Mouse (Mus musculus) limb, embryonic 13.5 days (tissue): ENCODE measurements around the gene Ncln. TPM values are rescaled to one million over a fixed set of nuclear protein-coding genes. Genes with fewer than 3 reads are reported as not detected.

Experiments used
- ATAC-seq: fragments of 200-750 bp; cut with Nextera tagmentation; 2 replicates; pipeline ENCODE4 v1.8.0; 2017; ENCODE audit warnings: low read depth, moderate number of reproducible peaks, moderate TSS enrichment; ENCODE audit not compliant: low FRiP score
- H3K27ac ChIP-seq: fragments of 300-500 bp; sonication (generic); 2 replicates; pipeline ENCODE4 v1.5.1; 2015; ENCODE audit warnings: inconsistent platforms, mild to moderate bottlenecking, moderate library complexity
- H3K27me3 ChIP-seq: fragments of 300-500 bp; sonication (generic); 2 replicates; pipeline ENCODE4 v1.6.1; 2015; ENCODE audit warnings: mild to moderate bottlenecking, inconsistent platforms
- H3K36me3 ChIP-seq: fragments of 300-500 bp; sonication (generic); 2 replicates; pipeline ENCODE4 v1.6.1; 2015; ENCODE audit warnings: inconsistent platforms, mild to moderate bottlenecking, moderate library complexity
- H3K4me1 ChIP-seq: fragments of 300-500 bp; sonication (generic); 2 replicates; pipeline ENCODE4 v1.6.1; 2015; ENCODE audit warnings: inconsistent platforms
- H3K4me2 ChIP-seq: fragments of 300-500 bp; sonication (generic); replicated peaks from 2 replicates; pipeline ENCODE4 v1.6.1; 2015; ENCODE audit warnings: inconsistent platforms, mild to moderate bottlenecking, moderate library complexity
- H3K4me3 ChIP-seq: fragments of 300-500 bp; sonication (generic); 2 replicates; pipeline ENCODE4 v1.5.1; 2015; ENCODE audit warnings: moderate library complexity, mild to moderate bottlenecking, inconsistent platforms
- H3K9ac ChIP-seq: fragments of 300-500 bp; sonication (generic); 2 replicates; pipeline ENCODE4 v1.6.1; 2015; ENCODE audit warnings: mild to moderate bottlenecking, inconsistent platforms
- H3K9me3 ChIP-seq: fragments of 300-500 bp; sonication (generic); 2 replicates; pipeline ENCODE4 v1.6.1; 2016; ENCODE audit warnings: inconsistent platforms
- WGBS: fragments of 180-500 bp; shearing (Covaris S2); methylation state at CpG from one replicate; pipeline ENCODE4 v1.1.7; 2015; 5-methylcytosine and 5-hydroxymethylcytosine counted together
- polyA plus RNA-seq: library from polyadenylated mRNA; unstranded; fragments of >200 nt; fragmentation: Nextera tagmentation; extraction: Ambion mirVana; gene quantifications from 2 replicates; pipeline ENCODE4 v1.2.1, GENCODE M21; 2015

Gene Ncln
- polyA plus RNA-seq, 1 experiment from 2014 or later = 102 TPM

GRCm38 (mm10) chr10:81484441-81485059 lies 11.6 kb downstream of the Ncln start:
- H3K4me1 ChIP-seq = 0 out of 2 replicates have a peak, but pooled peaks cover 5% of the 10 kb centered on the region
- ATAC-seq = no peak
- H3K27ac ChIP-seq = no peak overlapping the region
- peaks cover 33% of the 10 kb centered on the region for H3K27me3 ChIP-seq
- H3K4me3 ChIP-seq = no peak overlapping the region
- no peak overlapping the region for H3K9ac ChIP-seq
- 51% methylated on average over 6 of the region's 6 CpGs for WGBS
- H3K36me3 ChIP-seq = peaks cover 37% of the 10 kb centered on the region
- H3K9me3 ChIP-seq = no peaks in the 10 kb centered on the region
- no peak overlapping the region for H3K4me2 ChIP-seq

- no peak overlapping the region for H3K27ac ChIP-seq
- 0 out of 2 replicates have a peak, but pooled peaks cover 5% of the 10 kb centered on the region for H3K4me1 ChIP-seq
- H3K9ac ChIP-seq = no peak overlapping the region
- no peaks in the 10 kb centered on the region for H3K9me3 ChIP-seq
- H3K27me3 ChIP-seq = peaks cover 34% of the 10 kb centered on the region
- no peak overlapping the region for H3K4me2 ChIP-seq
- 22% methylated on average over 9 of the region's 9 CpGs for WGBS
- H3K4me3 ChIP-seq = no peak overlapping the region
- H3K36me3 ChIP-seq = peaks cover 31% of the 10 kb centered on the region
- ATAC-seq = no peak
These were observed 12.2 kb downstream of the Ncln start for GRCm38 (mm10) chr10:81483983-81484382.

- Histone ChIP-seq H3K27me3 (peaks cover 49% of the 10 kb centered on the region), H3K36me3 (peaks cover 17% of the 10 kb centered on the region), H3K4me2 (peak within 1 kb of the TSS; percentile 83), H3K9me3 (no peaks in the 10 kb centered on the region), H3K9ac (peak within 1 kb of the TSS; percentile 65), H3K4me1 (0 out of 2 replicates have a peak, but pooled peaks cover 6% of the 10 kb centered on the region), H3K27ac (no peak within 1 kb of the TSS), H3K4me3 (peak within 1 kb of the TSS; percentile 51)
- under 1% methylated on average over 35 of the region's 36 CpGs for WGBS
- peak; percentile 33; the same call in 1 of the 2 replicates for ATAC-seq
These were observed 13.7 kb downstream of the Ncln start, which contains the start of gene Celf5 for GRCm38 (mm10) chr10:81482533-81482889. Celf5 (minus strand) TSS chr10:81482709.

DNA sequence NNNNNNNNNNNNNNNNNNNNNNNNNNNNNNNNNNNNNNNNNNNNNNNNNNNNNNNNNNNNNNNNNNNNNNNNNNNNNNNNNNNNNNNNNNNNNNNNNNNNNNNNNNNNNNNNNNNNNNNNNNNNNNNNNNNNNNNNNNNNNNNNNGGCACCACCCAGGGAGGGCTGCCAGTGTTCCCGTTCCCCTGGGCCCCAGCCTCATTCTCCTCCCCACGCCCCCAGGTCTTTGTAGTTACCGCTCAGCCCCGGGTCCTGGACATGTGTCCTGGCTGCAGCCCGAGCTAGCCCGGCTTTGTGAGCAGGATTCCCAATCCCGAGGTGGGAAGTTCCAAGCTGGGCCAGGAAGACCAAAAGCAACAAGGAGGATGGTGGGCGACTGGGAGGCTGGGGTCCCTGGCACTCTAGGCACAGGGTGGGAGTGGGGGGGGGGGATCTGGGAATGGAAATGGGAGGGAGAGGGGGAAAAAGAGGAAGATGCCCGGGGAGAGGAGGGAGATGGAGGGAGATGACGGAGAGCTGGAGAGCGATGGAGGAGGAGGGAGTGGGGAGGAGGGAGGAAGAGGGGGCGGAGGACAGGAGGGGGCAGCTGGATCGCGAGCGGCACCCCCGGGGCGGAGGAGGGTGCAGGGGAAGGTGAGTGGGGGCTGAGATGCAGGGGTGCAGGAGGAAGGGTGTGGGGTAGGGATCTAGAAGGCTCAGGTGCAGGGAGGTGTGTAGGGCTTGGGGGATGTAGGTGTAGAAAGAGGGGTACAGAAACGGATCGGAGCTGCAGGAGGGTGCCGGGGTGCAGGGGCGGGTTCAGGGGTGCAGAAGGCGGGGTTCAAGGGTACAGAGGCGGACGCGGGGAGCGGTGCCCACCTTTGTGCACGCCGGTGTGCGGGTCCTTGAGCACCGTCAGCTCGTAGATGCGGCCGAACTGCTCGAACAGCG lies 14.3 kb downstream of the Ncln start:
- H3K9me3 ChIP-seq = no peaks in the 10 kb centered on the region
- peak overlapping the region; percentile 65 for H3K9ac ChIP-seq
- peak overlapping the region; percentile 51 for H3K4me3 ChIP-seq
- H3K27me3 ChIP-seq = peaks cover 55% of the 10 kb centered on the region
- H3K27ac ChIP-seq = no peak overlapping the region
- WGBS = 4% methylated on average over 35 of the region's 35 CpGs
- ATAC-seq = no peak
- peak overlapping the region; percentile 83 for H3K4me2 ChIP-seq
- H3K36me3 ChIP-seq = peaks cover 10% of the 10 kb centered on the region
- 0 out of 2 replicates have a peak, but pooled peaks cover 8% of the 10 kb centered on the region for H3K4me1 ChIP-seq

DNA sequence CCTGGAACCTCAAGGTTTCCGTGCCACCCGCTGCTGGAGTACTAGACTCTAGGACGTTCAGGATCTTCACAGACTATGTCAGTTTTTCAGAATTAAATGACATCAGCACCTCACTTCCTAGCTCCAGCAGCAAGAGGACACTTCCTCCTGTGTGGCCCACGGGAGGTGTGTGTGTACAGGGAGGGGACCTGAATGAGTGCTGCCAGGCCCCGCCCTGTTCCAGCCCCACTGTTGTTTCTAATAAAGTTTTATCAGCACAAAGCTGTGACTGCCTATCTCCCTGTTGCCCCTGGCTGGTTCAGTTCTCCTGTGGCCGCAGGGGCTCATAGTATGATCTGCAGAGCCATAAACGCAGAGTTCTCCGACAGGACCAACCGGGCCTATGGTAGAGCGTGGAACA lies 21.7 kb downstream of the Ncln start:
- 77% methylated on average over 10 of the region's 10 CpGs for WGBS
- Histone ChIP-seq H3K36me3 (no peaks in the 10 kb centered on the region), H3K4me1 (peaks cover 11% of the 10 kb centered on the region), H3K27ac (no peak overlapping the region), H3K27me3 (peaks cover 96% of the 10 kb centered on the region), H3K4me2 (no peak overlapping the region), H3K9me3 (no peaks in the 10 kb centered on the region), H3K4me3 (no peak overlapping the region), H3K9ac (no peak overlapping the region)
- ATAC-seq = no peak

GRCm38 (mm10) chr10:81473003-81473451 lies 23.2 kb downstream of the Ncln start:
- Histone ChIP-seq H3K4me3 (peak overlapping the region; percentile 11), H3K9ac (no peak overlapping the region), H3K27ac (no peak overlapping the region), H3K4me2 (peak overlapping the region; percentile 21), H3K36me3 (no peaks in the 10 kb centered on the region), H3K27me3 (peaks cover 100% of the 10 kb centered on the region), H3K4me1 (peaks cover 11% of the 10 kb centered on the region), H3K9me3 (no peaks in the 10 kb centered on the region)
- 2% methylated on average over 22 of the region's 22 CpGs for WGBS
- no peak for ATAC-seq

- no peak overlapping the region for H3K9ac ChIP-seq
- H3K4me2 ChIP-seq = peak overlapping the region; percentile 21; the same call in 1 of the 2 replicates
- H3K9me3 ChIP-seq = no peaks in the 10 kb centered on the region
- H3K36me3 ChIP-seq = no peaks in the 10 kb centered on the region
- no peak for ATAC-seq
- peak overlapping the region; percentile 11; the same call in 1 of the 2 replicates for H3K4me3 ChIP-seq
- WGBS = 8% methylated on average over 15 of the region's 18 CpGs
- peaks cover 11% of the 10 kb centered on the region for H3K4me1 ChIP-seq
- H3K27ac ChIP-seq = no peak overlapping the region
- peaks cover 100% of the 10 kb centered on the region for H3K27me3 ChIP-seq
These were observed 23.7 kb downstream of the Ncln start for GRCm38 (mm10) chr10:81472403-81473002.

DNA sequence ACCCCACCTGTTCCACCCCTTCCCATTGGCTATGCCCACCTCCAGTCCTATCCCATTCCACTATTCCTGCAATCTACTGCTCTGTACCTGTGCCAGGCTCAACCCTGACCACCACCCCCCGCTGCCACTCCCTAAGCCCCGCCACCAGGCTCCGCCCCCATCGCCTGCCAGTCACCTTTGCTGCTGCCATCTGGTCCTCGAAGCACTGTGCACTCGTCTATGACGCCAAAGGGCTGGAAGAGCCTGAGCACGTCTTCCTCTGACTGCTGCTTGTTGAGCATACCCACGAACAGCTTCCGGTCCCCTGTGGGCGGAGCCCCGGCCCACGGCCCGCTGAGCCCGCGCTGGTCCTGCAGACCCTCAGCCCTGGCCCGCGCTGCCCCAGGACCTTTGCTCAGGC lies 25.7 kb downstream of the Ncln start:
- H3K27me3 ChIP-seq = peaks cover 100% of the 10 kb centered on the region

DNA sequence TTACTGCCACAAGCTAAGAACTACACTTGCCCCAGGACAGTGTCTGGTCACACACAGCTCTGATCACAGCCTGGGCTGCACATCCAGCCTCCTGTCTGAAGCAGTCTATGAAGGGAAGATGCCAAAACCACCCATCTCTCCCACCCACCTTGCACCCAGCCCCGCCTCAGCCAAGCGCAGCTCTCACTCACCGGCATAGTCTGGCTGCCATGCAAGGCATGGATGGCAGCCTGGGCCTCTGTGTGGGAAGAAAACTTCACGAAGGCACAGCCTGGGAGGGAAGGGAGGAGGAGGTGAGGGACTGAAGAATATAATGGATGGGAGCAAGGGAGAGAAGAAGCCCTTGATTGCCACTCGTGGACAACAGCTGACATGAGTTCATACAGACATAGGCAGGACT lies 26.9 kb downstream of the Ncln start:
- Histone ChIP-seq H3K36me3 (no peaks in the 10 kb centered on the region), H3K9ac (no peak overlapping the region), H3K4me2 (no peak overlapping the region), H3K27ac (no peak overlapping the region), H3K27me3 (peaks cover 100% of the 10 kb centered on the region), H3K4me1 (peaks cover 14% of the 10 kb centered on the region), H3K4me3 (no peak overlapping the region), H3K9me3 (no peaks in the 10 kb centered on the region)
- no peak for ATAC-seq
- WGBS = 82% methylated on average over 5 of the region's 5 CpGs

More for the DNA sequence above, 25.7 kb downstream of the Ncln start:
- Histone ChIP-seq H3K36me3 (no peaks in the 10 kb centered on the region), H3K27ac (no peak overlapping the region), H3K9ac (no peak overlapping the region), H3K9me3 (no peaks in the 10 kb centered on the region), H3K4me2 (no peak overlapping the region), H3K4me1 (peaks cover 8% of the 10 kb centered on the region), H3K4me3 (no peak overlapping the region)
- WGBS = 48% methylated on average over 18 of the region's 18 CpGs
- ATAC-seq = no peak

GRCm38 (mm10) chr10:81467670-81468235 lies 28.4 kb downstream of the Ncln start:
- no peaks in the 10 kb centered on the region for H3K9me3 ChIP-seq
- H3K27me3 ChIP-seq = peaks cover 100% of the 10 kb centered on the region
- no peak overlapping the region for H3K27ac ChIP-seq
- no peak overlapping the region for H3K4me3 ChIP-seq
- H3K9ac ChIP-seq = no peak overlapping the region
- no peaks in the 10 kb centered on the region for H3K36me3 ChIP-seq
- WGBS = 85% methylated on average over 16 of the region's 16 CpGs
- peaks cover 11% of the 10 kb centered on the region for H3K4me1 ChIP-seq
- no peak overlapping the region for H3K4me2 ChIP-seq
- no peak for ATAC-seq

DNA sequence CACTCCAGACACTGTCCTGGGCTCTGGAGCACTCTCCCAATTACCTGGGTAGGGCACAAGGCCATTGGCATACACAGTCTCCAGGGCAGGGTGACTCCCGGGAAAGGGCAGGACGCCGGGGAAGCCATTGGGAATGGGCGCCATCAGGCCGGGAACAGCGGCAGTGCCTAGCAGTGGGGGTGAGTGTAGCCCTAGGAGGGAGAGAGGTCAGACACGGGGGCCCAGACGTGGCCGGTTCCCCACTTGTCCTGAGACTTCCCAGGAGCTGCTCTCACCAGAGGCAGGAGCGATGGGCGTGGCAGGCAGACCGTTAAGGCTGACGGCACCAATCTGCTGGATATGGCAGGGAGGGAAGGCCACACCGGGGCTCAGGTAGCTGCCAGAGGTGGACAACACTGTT lies 29.3 kb downstream of the Ncln start:
- no peak overlapping the region for H3K4me2 ChIP-seq
- H3K9ac ChIP-seq = no peak overlapping the region
- H3K9me3 ChIP-seq = no peaks in the 10 kb centered on the region
- no peak for ATAC-seq
- H3K4me1 ChIP-seq = peaks cover 11% of the 10 kb centered on the region
- H3K4me3 ChIP-seq = no peak overlapping the region
- no peak overlapping the region for H3K27ac ChIP-seq
- 52% methylated on average over 14 of the region's 14 CpGs for WGBS
- no peaks in the 10 kb centered on the region for H3K36me3 ChIP-seq
- peaks cover 100% of the 10 kb centered on the region for H3K27me3 ChIP-seq
